Mouse (Mus musculus): ENCODE results near the gene Trpc4.

Trpc4 gene

GRCm38 (mm10) chr3:54155639-54156315, at the start of gene Trpc4:
Trpc4 (plus strand) TSS chr3:54156035.
- DNase-seq: no peak

- no peak for DNase-seq
These were observed 44.3 kb upstream of the Trpc4 start for GRCm38 (mm10) chr3:54111489-54111888.

- DNase-seq: no peak
These were observed 20.5 kb upstream of the Trpc4 start for GRCm38 (mm10) chr3:54135376-54135775.

GRCm38 (mm10) chr3:54141376-54141775, 14.5 kb upstream of the Trpc4 start:
- no peak for DNase-seq

- DNase-seq: no peak
These were observed 794 bp upstream of the Trpc4 start for GRCm38 (mm10) chr3:54154844-54155638.

- no peak for DNase-seq
These were observed 623 bp downstream of the Trpc4 start for GRCm38 (mm10) chr3:54156316-54157000.

GRCm38 (mm10) chr3:54170701-54171100, 14.9 kb downstream of the Trpc4 start:
- DNase-seq: no peak

- DNase-seq: no peak
These were observed 21.5 kb downstream of the Trpc4 start for GRCm38 (mm10) chr3:54177296-54177695.

GRCm38 (mm10) chr3:54190932-54191668, 35.3 kb downstream of the Trpc4 start:
- DNase-seq: no peak

- no peak for DNase-seq
These were observed 45.4 kb downstream of the Trpc4 start for GRCm38 (mm10) chr3:54201231-54201630.

- DNase-seq: no peak
These were observed 48.6 kb downstream of the Trpc4 start for GRCm38 (mm10) chr3:54204386-54204785.

- DNase-seq: no peak
These were observed 54.3 kb downstream of the Trpc4 start for GRCm38 (mm10) chr3:54210112-54210511.

- DNase-seq: no peak
These were observed 55.6 kb downstream of the Trpc4 start for GRCm38 (mm10) chr3:54211441-54211840.

- DNase-seq: no peak
These were observed 66.7 kb downstream of the Trpc4 start for GRCm38 (mm10) chr3:54222549-54222948.

GRCm38 (mm10) chr3:54228463-54228862, 72.6 kb downstream of the Trpc4 start:
- no peak for DNase-seq

- DNase-seq: no peak
These were observed 83.1 kb downstream of the Trpc4 start for GRCm38 (mm10) chr3:54238891-54239290.

- DNase-seq: no peak
These were observed 83.6 kb downstream of the Trpc4 start for GRCm38 (mm10) chr3:54239426-54239825.

GRCm38 (mm10) chr3:54243136-54243535, 87.3 kb downstream of the Trpc4 start:
- no peak for DNase-seq

- DNase-seq: no peak
These were observed 89.1 kb downstream of the Trpc4 start for GRCm38 (mm10) chr3:54244729-54245465.

- no peak for DNase-seq
These were observed 90.6 kb downstream of the Trpc4 start for GRCm38 (mm10) chr3:54246416-54246815.

- no peak for DNase-seq
These were observed 93.5 kb downstream of the Trpc4 start for GRCm38 (mm10) chr3:54249311-54249710.

- no peak for DNase-seq
These were observed 111.1 kb downstream of the Trpc4 start for GRCm38 (mm10) chr3:54266943-54267342.

Data from cerebellum, adult 9-11 months (tissue).